Mouse (Mus musculus): ENCODE measurements around the gene Rdh5. TPM values are rescaled to one million over a fixed set of nuclear protein-coding genes. Genes with fewer than 3 reads are reported as not detected.

The Rdh5 gene
- polyA plus RNA-seq, 1 experiment from 2014 or later: 20.4 TPM

GRCm38 (mm10) chr10:128866518-128866917 is 56.2 kb downstream of the Rdh5 start:
- Histone ChIP-seq H3K36me3 (replicated peaks; ENCODE audit: control insufficient read depth, insufficient read depth) (peaks cover 38% of the 10 kb centered on the region), H3K27ac (no peak overlapping the region), H3K4me2 (replicated peaks) (no peak overlapping the region), H3K4me3 (replicated peaks; ENCODE audit: low read length) (no peak overlapping the region), H3K4me1 (replicated peaks; ENCODE audit: control insufficient read depth, insufficient read depth, low read length) (no peaks in the 10 kb centered on the region), H3K9ac (no peak overlapping the region), H3K9me3 (ENCODE audit: control insufficient read depth, low read length) (no peaks in the 10 kb centered on the region), H3K27me3 (ENCODE audit: control insufficient read depth, insufficient read depth, low read length) (no peaks in the 10 kb centered on the region)
- WGBS: 100% methylated on average over 1 of the region's 1 CpGs
- DNase-seq (ENCODE audit: low spot score) (no peak), ATAC-seq (ENCODE audit: low FRiP score) (no peak)

DNA sequence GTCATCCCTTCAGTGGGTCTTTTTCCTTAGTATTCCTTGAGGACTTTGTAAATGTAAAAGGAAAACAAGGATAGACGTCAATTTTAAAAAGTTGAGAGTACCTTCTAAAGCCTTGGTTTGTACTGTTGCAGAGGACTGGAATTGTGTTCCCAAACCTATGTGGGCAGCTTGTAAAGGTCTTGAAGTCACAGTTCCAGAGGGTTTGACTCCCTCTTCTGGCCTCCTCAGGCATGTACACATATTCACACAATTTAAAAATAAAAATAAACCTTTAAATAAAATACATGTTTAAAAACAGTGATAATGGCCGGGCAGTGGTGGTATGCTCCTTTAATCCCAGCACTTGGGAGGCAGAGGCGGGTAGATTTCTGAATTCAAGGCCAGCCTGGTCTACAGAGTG is 56.6 kb downstream of the Rdh5 start:
- no peak for ATAC-seq (ENCODE audit: low FRiP score)
- H3K36me3 ChIP-seq (replicated peaks; ENCODE audit: control insufficient read depth, insufficient read depth): peaks cover 36% of the 10 kb centered on the region
- no peak overlapping the region for H3K4me3 ChIP-seq (replicated peaks; ENCODE audit: low read length)
- WGBS: 89% methylated on average over 3 of the region's 3 CpGs
- H3K4me2 ChIP-seq (replicated peaks): no peak overlapping the region
- no peak overlapping the region for H3K27ac ChIP-seq
- no peak for DNase-seq (ENCODE audit: low spot score)
- H3K4me1 ChIP-seq (replicated peaks; ENCODE audit: control insufficient read depth, insufficient read depth, low read length): no peaks in the 10 kb centered on the region
- H3K27me3 ChIP-seq (ENCODE audit: control insufficient read depth, insufficient read depth, low read length): no peaks in the 10 kb centered on the region
- H3K9me3 ChIP-seq (ENCODE audit: control insufficient read depth, low read length): no peaks in the 10 kb centered on the region
- no peak overlapping the region for H3K9ac ChIP-seq

Other genes with a start within 250 kb of the Rdh5 start
- 11.5 and 12.7 TPM in 2 replicates for gene Suox, start 248.8 kb downstream of the Rdh5 start, polyA plus RNA-seq (2014; fragmentation: Nextera tagmentation; extraction: Ambion mirVana)
- 95.6 and 109 TPM in 2 replicates for gene Rab5b, start 226.6 kb downstream of the Rdh5 start, polyA plus RNA-seq (2014; fragmentation: Nextera tagmentation; extraction: Ambion mirVana)
- gene Pmel, start 218.7 kb downstream of the Rdh5 start, polyA plus RNA-seq (2014; fragmentation: Nextera tagmentation; extraction: Ambion mirVana): 0.79 and 0.85 TPM in 2 replicates
- 17.1 and 21.0 TPM in 2 replicates for gene Cdk2, start 217.9 kb downstream of the Rdh5 start, polyA plus RNA-seq (2014; fragmentation: Nextera tagmentation; extraction: Ambion mirVana)
- gene Dgka, start 178.0 kb downstream of the Rdh5 start, polyA plus RNA-seq (2014; fragmentation: Nextera tagmentation; extraction: Ambion mirVana): 6.9 and 7.7 TPM in 2 replicates
- gene Pym1, start 175.0 kb downstream of the Rdh5 start, polyA plus RNA-seq (2014; fragmentation: Nextera tagmentation; extraction: Ambion mirVana): 38.6 and 42.0 TPM in 2 replicates
- gene Mmp19, start 132.0 kb downstream of the Rdh5 start, polyA plus RNA-seq (2014; fragmentation: Nextera tagmentation; extraction: Ambion mirVana): 0.65 and 0.80 TPM in 2 replicates
- 34.6 and 35.1 TPM in 2 replicates for gene Dnajc14, start 118.8 kb downstream of the Rdh5 start, polyA plus RNA-seq (2014; fragmentation: Nextera tagmentation; extraction: Ambion mirVana)
- 13.3 and 14.8 TPM in 2 replicates for gene Tmem198b, start 118.5 kb downstream of the Rdh5 start, polyA plus RNA-seq (2014; fragmentation: Nextera tagmentation; extraction: Ambion mirVana)
- 137 and 139 TPM in 2 replicates for gene Sarnp, start 105.6 kb downstream of the Rdh5 start, polyA plus RNA-seq (2014; fragmentation: Nextera tagmentation; extraction: Ambion mirVana)
- gene Ormdl2, start 101.2 kb downstream of the Rdh5 start, polyA plus RNA-seq (2014; fragmentation: Nextera tagmentation; extraction: Ambion mirVana): 27.8 and 28.4 TPM in 2 replicates
- 5.9 and 6.7 TPM in 2 replicates for gene Gdf11, start 31.2 kb downstream of the Rdh5 start, polyA plus RNA-seq (2014; fragmentation: Nextera tagmentation; extraction: Ambion mirVana)
- gene Cd63, start 21.9 kb downstream of the Rdh5 start, polyA plus RNA-seq (2014; fragmentation: Nextera tagmentation; extraction: Ambion mirVana): 215 and 239 TPM in 2 replicates
- 228 and 269 TPM in 2 replicates for gene Bloc1s1, start 1.1 kb upstream of the Rdh5 start, polyA plus RNA-seq (2014; fragmentation: Nextera tagmentation; extraction: Ambion mirVana)
- gene Itga7, start 10.9 kb upstream of the Rdh5 start, polyA plus RNA-seq (2014; fragmentation: Nextera tagmentation; extraction: Ambion mirVana): 6.2 and 7.2 TPM in 2 replicates
- not detected in 2 replicates for gene Mettl7b, start 38.1 kb upstream of the Rdh5 start, polyA plus RNA-seq (2014; fragmentation: Nextera tagmentation; extraction: Ambion mirVana)
- not detected in 2 replicates for gene Olfr9, start 66.5 kb upstream of the Rdh5 start, polyA plus RNA-seq (2014; fragmentation: Nextera tagmentation; extraction: Ambion mirVana)
- not detected in 2 replicates for gene Olfr763, start 87.9 kb upstream of the Rdh5 start, polyA plus RNA-seq (2014; fragmentation: Nextera tagmentation; extraction: Ambion mirVana)
- gene Olfr764-ps1, start 117.0 kb upstream of the Rdh5 start, polyA plus RNA-seq (2014; fragmentation: Nextera tagmentation; extraction: Ambion mirVana): not detected in 2 replicates
- not detected in 2 replicates for gene Olfr765, start 127.1 kb upstream of the Rdh5 start, polyA plus RNA-seq (2014; fragmentation: Nextera tagmentation; extraction: Ambion mirVana)
- not detected in 2 replicates for gene Olfr766-ps1, start 146.1 kb upstream of the Rdh5 start, polyA plus RNA-seq (2014; fragmentation: Nextera tagmentation; extraction: Ambion mirVana)
- not detected in 2 replicates for gene Olfr767, start 160.0 kb upstream of the Rdh5 start, polyA plus RNA-seq (2014; fragmentation: Nextera tagmentation; extraction: Ambion mirVana)
- not detected in 2 replicates for gene Olfr768, start 176.5 kb upstream of the Rdh5 start, polyA plus RNA-seq (2014; fragmentation: Nextera tagmentation; extraction: Ambion mirVana)
- not detected in 2 replicates for gene Olfr769, start 195.0 kb upstream of the Rdh5 start, polyA plus RNA-seq (2014; fragmentation: Nextera tagmentation; extraction: Ambion mirVana)
- gene Olfr770, start 216.1 kb upstream of the Rdh5 start, polyA plus RNA-seq (2014; fragmentation: Nextera tagmentation; extraction: Ambion mirVana): not detected in 2 replicates
- not detected in 2 replicates for gene Olfr771, start 241.9 kb upstream of the Rdh5 start, polyA plus RNA-seq (2014; fragmentation: Nextera tagmentation; extraction: Ambion mirVana)